8 mouse cellular contexts compared by ENCODE assay signal in genomic region chr1:36065761-36066150, GRCm38 (mm10). TPM values are rescaled to one million over a fixed set of nuclear protein-coding genes. Genes with fewer than 3 reads are reported as not detected.
DNase-seq lines count a peak whose midpoint lies in the region; ATAC-seq and TF ChIP-seq lines count a peak whose summit lies in the region.

No protein-coding gene starts in this region.

- no peaks in the 10 kb centered on the region for H3K36me3 ChIP-seq in heart, embryonic 11.5 days (ENCODE audit: control insufficient read depth, insufficient read depth, low read length)
- H3K36me3 ChIP-seq in ES-Bruce4 (ENCODE audit: control insufficient read depth, insufficient read depth, low read length, poor library complexity, severe bottlenecking): peaks cover 7% of the 10 kb centered on the region; the same call in 1 of the 2 replicates
- no peaks in the 10 kb centered on the region for H3K36me3 ChIP-seq in heart, embryonic 15.5 days
- H3K36me3 ChIP-seq in liver, embryonic 12.5 days: peaks cover 8% of the 10 kb centered on the region; the same call in 1 of the 2 replicates

- H3K27me3 ChIP-seq in heart, embryonic 11.5 days (ENCODE audit: control insufficient read depth, insufficient read depth, low read length): no peaks in the 10 kb centered on the region
- H3K27me3 ChIP-seq in ES-Bruce4 (ENCODE audit: control insufficient read depth, insufficient read depth, low read length, poor library complexity, severe bottlenecking): no peaks in the 10 kb centered on the region
- no peaks in the 10 kb centered on the region for H3K27me3 ChIP-seq in heart, embryonic 15.5 days
- no peaks in the 10 kb centered on the region for H3K27me3 ChIP-seq in liver, embryonic 12.5 days (replicated peaks)

- H3K9me3 ChIP-seq in heart, embryonic 11.5 days (replicated peaks; ENCODE audit: control insufficient read depth, low read length): no peaks in the 10 kb centered on the region
- no peaks in the 10 kb centered on the region for H3K9me3 ChIP-seq in ES-Bruce4 (replicated peaks; ENCODE audit: control insufficient read depth, insufficient read depth, low read length, poor library complexity, severe bottlenecking)
- no peaks in the 10 kb centered on the region for H3K9me3 ChIP-seq in heart, embryonic 15.5 days (replicated peaks)
- H3K9me3 ChIP-seq in liver, embryonic 12.5 days (replicated peaks): no peaks in the 10 kb centered on the region

- ATAC-seq in heart, embryonic 11.5 days (replicated peaks; ENCODE audit: insufficient number of reproducible peaks, low FRiP score, low TSS enrichment): no peak
- no peak for ATAC-seq in heart, embryonic 15.5 days (replicated peaks; ENCODE audit: insufficient number of reproducible peaks, insufficient read depth, low FRiP score, low read depth)
- ATAC-seq in liver, embryonic 12.5 days: no peak

- TF ChIP-seq POLR2A in ES-Bruce4 (IDR thresholded peaks at IDR 0.05; ENCODE audit: insufficient read depth, low read length): no peak

- DNase-seq in heart, adult 18-20 months: no peak
- DNase-seq in retina, postnatal 1 day: no peak
- DNase-seq in ovary, adult 18-20 months (ENCODE audit: low spot score): no peak
- DNase-seq in right cerebral cortex, adult 2 months (ENCODE audit: low spot score in 2 of 2): no peak

- no peak overlapping the region; the same call in 1 of the 2 replicates for H3K4me3 ChIP-seq in heart, embryonic 11.5 days (ENCODE audit: low read depth, low read length)
- 0 out of 2 replicates have a peak overlapping the region, but pooled peaks have one; percentile 9 for H3K4me3 ChIP-seq in ES-Bruce4 (ENCODE audit: low read depth, low read length)
- 0 out of 2 replicates have a peak overlapping the region, but pooled peaks have one; percentile 23 for H3K4me3 ChIP-seq in heart, embryonic 15.5 days
- no peak overlapping the region for H3K4me3 ChIP-seq in liver, embryonic 12.5 days

- WGBS in heart, embryonic 11.5 days (ENCODE audit: insufficient replicate concordance): 55% methylated on average over 9 of the region's 9 CpGs
- WGBS in heart, embryonic 15.5 days: 64% methylated on average over 9 of the region's 9 CpGs
- 59% methylated on average over 9 of the region's 9 CpGs for WGBS in liver, embryonic 12.5 days (ENCODE audit: insufficient replicate concordance)

- H3K4me2 ChIP-seq in heart, embryonic 11.5 days: peak overlapping the region; percentile 68
- peak overlapping the region; percentile 57 for H3K4me2 ChIP-seq in heart, embryonic 15.5 days
- peak overlapping the region; percentile 67 for H3K4me2 ChIP-seq in liver, embryonic 12.5 days

- TF ChIP-seq EP300 in ES-Bruce4 (IDR thresholded peaks at IDR 0.05; ENCODE audit: insufficient read depth, low read depth, low read length): no peak

- no peak overlapping the region for H3K27ac ChIP-seq in heart, embryonic 11.5 days (ENCODE audit: low read depth, low read length)
- H3K27ac ChIP-seq in ES-Bruce4 (ENCODE audit: insufficient read depth, low read length): peak overlapping the region; percentile 80
- H3K27ac ChIP-seq in heart, embryonic 15.5 days: no peak overlapping the region
- H3K27ac ChIP-seq in liver, embryonic 12.5 days: no peak overlapping the region

- TF ChIP-seq CTCF in ES-Bruce4 (IDR thresholded peaks at IDR 0.05; ENCODE audit: low read depth, low read length): no peak

- peaks cover 27% of the 10 kb centered on the region for H3K4me1 ChIP-seq in heart, embryonic 11.5 days (ENCODE audit: control insufficient read depth, insufficient read depth, low read length)
- peaks cover 12% of the 10 kb centered on the region for H3K4me1 ChIP-seq in ES-Bruce4 (ENCODE audit: control insufficient read depth, insufficient read depth, low read length)
- peaks cover 46% of the 10 kb centered on the region for H3K4me1 ChIP-seq in heart, embryonic 15.5 days (replicated peaks)
- peaks cover 88% of the 10 kb centered on the region for H3K4me1 ChIP-seq in liver, embryonic 12.5 days

- H3K9ac ChIP-seq in heart, embryonic 11.5 days (ENCODE audit: low read depth, low read length): peak overlapping the region; percentile 56
- H3K9ac ChIP-seq in ES-Bruce4 (ENCODE audit: low read depth, poor library complexity, severe bottlenecking): peak overlapping the region; percentile 62; the same call in 1 of the 2 replicates
- 0 out of 2 replicates have a peak overlapping the region, but pooled peaks have one; percentile 18 for H3K9ac ChIP-seq in heart, embryonic 15.5 days
- peak overlapping the region; percentile 55 for H3K9ac ChIP-seq in liver, embryonic 12.5 days

RNA-seq across cellular contexts. Expression of gene Hs6st1, which starts 2.4 kb away (rescaled TPM):
- 10.2 and 12.6 TPM in 2 replicates for polyA plus RNA-seq in heart, embryonic 11.5 days (2014; fragmentation: Nextera tagmentation; extraction: Ambion mirVana)
- total RNA-seq in heart, adult 18-20 months (2021): 10 to 100 TPM; 19.7 to 21.3 TPM
- polyA plus RNA-seq in ES-Bruce4 (2011; ENCODE audit: insufficient read depth, insufficient read length, low read depth, missing spikeins): 75.6 and 79.2 TPM in 2 replicates
- polyA plus RNA-seq in heart, embryonic 15.5 days (2015; fragmentation: Nextera tagmentation; extraction: Ambion mirVana): 8.0 and 12.5 TPM in 2 replicates
- 21.9 and 23.6 TPM in 2 replicates for polyA plus RNA-seq in liver, embryonic 12.5 days (2016; fragmentation: Nextera tagmentation; extraction: Ambion mirVana)

Comparison
In these comparisons a context has a peak if more than half of its experiments do, and no peak if none do; other contexts are left out.
1. H3K4me3 ChIP-seq: peak in ES-Bruce4 (single experiment) and heart, embryonic 15.5 days (single experiment); none in heart, embryonic 11.5 days (single experiment) and liver, embryonic 12.5 days (single experiment).
2. Peak in every context shown above with its lines, with median percentiles within 50 percentile points of each other: H3K4me2 ChIP-seq and H3K9ac ChIP-seq.